In the genomic region with DNA sequence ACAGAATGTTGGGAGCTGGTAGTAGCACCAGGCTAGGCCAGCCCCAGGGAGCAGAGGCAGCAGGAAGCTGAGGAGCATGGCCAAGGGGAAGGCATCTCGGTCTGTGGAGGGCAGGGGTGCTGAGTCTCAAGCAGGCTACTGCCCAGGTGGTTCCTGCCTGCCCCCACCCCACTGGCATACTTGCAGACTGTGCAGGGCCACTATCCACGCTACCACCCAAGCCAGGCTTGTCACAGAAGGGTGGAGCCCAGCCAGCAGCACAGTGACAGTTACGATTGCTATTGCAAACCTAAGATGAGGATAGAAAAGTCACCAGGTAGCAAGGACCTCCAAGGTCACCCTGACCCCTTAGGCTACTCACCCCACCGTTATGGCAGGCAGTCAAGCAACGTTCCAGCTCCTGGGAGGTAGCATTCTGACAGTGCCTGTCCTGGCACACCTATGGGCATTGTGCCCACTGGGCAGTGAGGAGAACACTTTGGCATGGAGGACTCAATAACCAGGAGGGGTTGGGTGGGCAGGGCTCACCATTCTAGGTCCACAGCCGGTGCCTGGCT, we compare ENCODE assay signal across 20 mouse cellular contexts. TPM values are rescaled to one million over a fixed set of nuclear protein-coding genes. Genes with fewer than 3 reads are reported as not detected.
DNase-seq lines count a peak whose midpoint lies in the region; ATAC-seq and TF ChIP-seq lines count a peak whose summit lies in the region.
"Had no signal": no experiment of that assay in that cellular context is flagged by ENCODE, and none has a peak within 500 bp of the region (broad histone marks: within the 10 kb centered on the region; RNA-seq: fewer than 3 reads in every experiment).

No protein-coding gene starts in this region.

- H3K4me1 ChIP-seq in heart, embryonic 10.5 days, result peaks cover 45% of the 10 kb centered on the region
- peaks cover 51% of the 10 kb centered on the region for H3K4me1 ChIP-seq in megakaryocyte, embryonic 14.5 days
- H3K4me1 ChIP-seq in liver, postnatal 0 days (ENCODE audit: insufficient read depth), result peaks cover 19% of the 10 kb centered on the region
- H3K4me1 ChIP-seq in stomach, postnatal 0 days (replicated peaks; ENCODE audit: control insufficient read depth, insufficient read depth), result peaks cover 7% of the 10 kb centered on the region; the same call in 1 of the 2 replicates

- H3K4me2 ChIP-seq in liver, postnatal 0 days (ENCODE audit: low read depth, low read length), result 0 out of 2 replicates have a peak overlapping the region, but pooled peaks have one; percentile 18
- H3K4me2 ChIP-seq in stomach, postnatal 0 days (replicated peaks; ENCODE audit: low read depth), result no peak overlapping the region

- H3K27me3 ChIP-seq in heart, embryonic 10.5 days (ENCODE audit: insufficient read depth, poor library complexity, severe bottlenecking), result peaks cover 72% of the 10 kb centered on the region
- peaks cover 76% of the 10 kb centered on the region for H3K27me3 ChIP-seq in megakaryocyte, embryonic 14.5 days (replicated peaks)
- peaks cover 47% of the 10 kb centered on the region for H3K27me3 ChIP-seq in liver, postnatal 0 days (ENCODE audit: insufficient read depth, low read length)
- peaks cover 14% of the 10 kb centered on the region for H3K27me3 ChIP-seq in stomach, postnatal 0 days (ENCODE audit: control insufficient read depth, insufficient read depth, low read length)

- intact Hi-C loops in heart, postnatal 14 days (cut with DNase I), result loop anchor here (10.0 kb wide), 1 partner anchor 362 kb away; no protein-coding TSS in a partner anchor

- no peaks in the 10 kb centered on the region for H3K36me3 ChIP-seq in heart, embryonic 10.5 days
- no peaks in the 10 kb centered on the region for H3K36me3 ChIP-seq in megakaryocyte, embryonic 14.5 days (replicated peaks; ENCODE audit: low read length)
- H3K36me3 ChIP-seq in liver, postnatal 0 days (replicated peaks; ENCODE audit: insufficient read depth, low read length), result no peaks in the 10 kb centered on the region
- H3K36me3 ChIP-seq in stomach, postnatal 0 days (ENCODE audit: control insufficient read depth, insufficient read depth, low read length), result no peaks in the 10 kb centered on the region
- H3K36me3 ChIP-seq: embryonic facial prominence, embryonic 10.5 days; heart, embryonic 13.5 days had no signal

- ATAC-seq in megakaryocyte, adult 5-6 weeks (ENCODE audit: poor library complexity, severe bottlenecking), result no peak
- 0 out of 2 replicates have a peak, but pooled peaks have one; percentile 28 for ATAC-seq in liver, postnatal 0 days
- no peak for ATAC-seq in stomach, postnatal 0 days (ENCODE audit: low FRiP score, low TSS enrichment)
- ATAC-seq: forebrain, embryonic 13.5 days had no signal

- peak; percentile 68 for DNase-seq in heart, embryonic 10.5 days (ENCODE audit: low spot score)
- no peak for DNase-seq in heart, postnatal 14 days
- peak; percentile 9 for DNase-seq in urinary bladder, postnatal 10 days (ENCODE audit: low spot score)
- DNase-seq in urinary bladder, postnatal 14 days (ENCODE audit: low spot score), result no peak
- peak; percentile 13 for DNase-seq in liver, postnatal 0 days
- DNase-seq in stomach, postnatal 0 days (ENCODE audit: low spot score), result no peak
- DNase-seq: adrenal gland, adult 2 months; adrenal gland, postnatal 25 days; cerebellum, adult 2 months; forebrain, postnatal 0 days; gastrocnemius, postnatal 14 days had no signal

- H3K9ac ChIP-seq in liver, postnatal 0 days (replicated peaks), result no peak overlapping the region
- H3K9ac ChIP-seq in stomach, postnatal 0 days (ENCODE audit: low read length), result no peak overlapping the region
- H3K9ac ChIP-seq: forebrain, embryonic 13.5 days; forebrain, postnatal 0 days had no signal

- H3K4me3 ChIP-seq in heart, embryonic 10.5 days, result no peak overlapping the region
- peak overlapping the region; percentile 51 for H3K4me3 ChIP-seq in megakaryocyte, embryonic 14.5 days (replicated peaks)
- H3K4me3 ChIP-seq in liver, postnatal 0 days (ENCODE audit: low read depth, low read length), result no peak overlapping the region
- no peak overlapping the region for H3K4me3 ChIP-seq in stomach, postnatal 0 days (ENCODE audit: low read depth, low read length)
- H3K4me3 ChIP-seq: erythroblast, embryonic 14.5 days had no signal

- no peak overlapping the region for H3K27ac ChIP-seq in heart, embryonic 10.5 days
- H3K27ac ChIP-seq in liver, postnatal 0 days (ENCODE audit: low read depth), result no peak overlapping the region
- no peak overlapping the region for H3K27ac ChIP-seq in stomach, postnatal 0 days (replicated peaks)
- H3K27ac ChIP-seq: embryonic facial prominence, embryonic 10.5 days; forebrain, embryonic 13.5 days; heart, embryonic 13.5 days; hindbrain, embryonic 14.5 days had no signal

- TF ChIP-seq CTCF in liver, postnatal 0 days (IDR thresholded peaks at IDR 0.05; ENCODE audit: low read depth), result no peak
- no peak for TF ChIP-seq CTCF in stomach, postnatal 0 days (IDR thresholded peaks at IDR 0.05; ENCODE audit: low read depth)

- 63% methylated on average over 6 of the region's 6 CpGs for WGBS in heart, embryonic 10.5 days
- WGBS in liver, postnatal 0 days (ENCODE audit: insufficient replicate concordance), result 55% methylated on average over 6 of the region's 6 CpGs
- WGBS in stomach, postnatal 0 days, result 79% methylated on average over 6 of the region's 6 CpGs

- no peaks in the 10 kb centered on the region for H3K9me3 ChIP-seq in heart, embryonic 10.5 days
- H3K9me3 ChIP-seq in megakaryocyte, embryonic 14.5 days, result no peaks in the 10 kb centered on the region
- H3K9me3 ChIP-seq in liver, postnatal 0 days (ENCODE audit: low read length), result no peaks in the 10 kb centered on the region
- no peaks in the 10 kb centered on the region for H3K9me3 ChIP-seq in stomach, postnatal 0 days (ENCODE audit: control insufficient read depth, low read length)
- H3K9me3 ChIP-seq: embryonic facial prominence, embryonic 10.5 days; forebrain, embryonic 13.5 days; heart, embryonic 13.5 days had no signal

- TF ChIP-seq EP300 in liver, postnatal 0 days (IDR thresholded peaks at IDR 0.05; ENCODE audit: low read depth), result no peak
- no peak for TF ChIP-seq EP300 in stomach, postnatal 0 days (optimal IDR thresholded peaks at IDR 0.05)

RNA-seq across cellular contexts. Expression of a gene that starts 10.1 kb away (rescaled TPM):
- 3.3 and 4.9 TPM in 2 replicates for polyA plus RNA-seq in heart, embryonic 10.5 days (2016; fragmentation: Nextera tagmentation; extraction: Ambion mirVana)
- 1 to 10 TPM; 5.1 to 8.0 TPM for total RNA-seq in heart, postnatal 14 days (2021)
- 1.3 TPM in 1 of 2 replicates, not detected in the other for polyA plus RNA-seq in megakaryocyte, embryonic 14.5 days (2012; ENCODE audit: insufficient read depth, low replicate concordance)
- total RNA-seq in megakaryocyte, adult 5-6 weeks (2015), result not detected in 2 replicates
- not detected in 2 replicates for total RNA-seq in megakaryocyte, adult 5-6 weeks (2017)
- polyA plus RNA-seq in liver, postnatal 0 days (2015; fragmentation: Nextera tagmentation; extraction: Ambion mirVana), result 0.07 and 0.26 TPM in 2 replicates
- polyA plus RNA-seq in stomach, postnatal 0 days (2015; fragmentation: Nextera tagmentation; extraction: Ambion mirVana), result 10.1 and 10.3 TPM in 2 replicates
- total RNA-seq: CH12.LX; hematopoietic stem cell, adult 5-6 weeks had no signal
- polyA plus RNA-seq: erythroblast, embryonic 14.5 days had no signal

RNA-seq across cellular contexts. Expression of a gene that starts 10.7 kb away (rescaled TPM):
- polyA plus RNA-seq in heart, embryonic 10.5 days (2016; fragmentation: Nextera tagmentation; extraction: Ambion mirVana), result 4.2 and 6.5 TPM in 2 replicates
- total RNA-seq in heart, postnatal 14 days (2021), result 1 to 10 TPM; 1.1 to 3.0 TPM
- 1.9 and 6.0 TPM in 2 replicates for polyA plus RNA-seq in megakaryocyte, embryonic 14.5 days (2012; ENCODE audit: insufficient read depth, low replicate concordance)
- not detected in 2 replicates for total RNA-seq in megakaryocyte, adult 5-6 weeks (2015)
- total RNA-seq in megakaryocyte, adult 5-6 weeks (2017), result 0.12 and 0.18 TPM in 2 replicates
- 1.2 TPM in 2 replicates for polyA plus RNA-seq in liver, postnatal 0 days (2015; fragmentation: Nextera tagmentation; extraction: Ambion mirVana)
- polyA plus RNA-seq in stomach, postnatal 0 days (2015; fragmentation: Nextera tagmentation; extraction: Ambion mirVana), result 8.2 and 8.7 TPM in 2 replicates
- total RNA-seq: hematopoietic stem cell, adult 5-6 weeks had no signal

RNA-seq across cellular contexts. Expression of a gene that starts 33.6 kb away (rescaled TPM):
- 0.05 and 0.08 TPM in 2 replicates for polyA plus RNA-seq in heart, embryonic 10.5 days (2016; fragmentation: Nextera tagmentation; extraction: Ambion mirVana)
- total RNA-seq in heart, postnatal 14 days (2021), result 1 to 10 TPM; 1.3 to 1.5 TPM
- 7.1 and 11.8 TPM in 2 replicates for polyA plus RNA-seq in megakaryocyte, embryonic 14.5 days (2012; ENCODE audit: insufficient read depth, low replicate concordance)
- total RNA-seq in megakaryocyte, adult 5-6 weeks (2015), result 2.3 and 4.2 TPM in 2 replicates
- 1.1 and 1.5 TPM in 2 replicates for total RNA-seq in megakaryocyte, adult 5-6 weeks (2017)
- 1.9 and 2.0 TPM in 2 replicates for polyA plus RNA-seq in liver, postnatal 0 days (2015; fragmentation: Nextera tagmentation; extraction: Ambion mirVana)
- 0.34 and 0.38 TPM in 2 replicates for polyA plus RNA-seq in stomach, postnatal 0 days (2015; fragmentation: Nextera tagmentation; extraction: Ambion mirVana)
- total RNA-seq: CH12.LX; hematopoietic stem cell, adult 5-6 weeks had no signal

Comparison
In these comparisons a context has a peak if more than half of its experiments do, and no peak if none do; other contexts are left out.
1. DNase-seq: peak in heart, embryonic 10.5 days (single experiment), urinary bladder, postnatal 10 days (single experiment) and liver, postnatal 0 days (single experiment); none in heart, postnatal 14 days (0 of 2), urinary bladder, postnatal 14 days (single experiment) and stomach, postnatal 0 days (single experiment).